Mouse (Mus musculus) embryo, embryonic 10 days (tissue): ENCODE measurements around the gene Abca14.

Experiments used
- DNase-seq: peaks from one replicate; pipeline ENCODE4 v3.0.0-alpha.2; 2015; ENCODE audit warnings: low spot score

The Abca14 gene

GRCm38 (mm10) chr7:120203789-120204188 is at the start of gene Abca14:
Gene Abca14, plus strand, starts transcription at chr7:120203961.
- peak; percentile 94 for DNase-seq

- peak; percentile 20 for DNase-seq
Measured at GRCm38 (mm10) chr7:120156841-120157409, 46.8 kb upstream of the Abca14 start.

- DNase-seq: no peak
Measured at GRCm38 (mm10) chr7:120157575-120158061, 46.1 kb upstream of the Abca14 start.

- no peak for DNase-seq
Measured at GRCm38 (mm10) chr7:120158121-120158613, 45.6 kb upstream of the Abca14 start.

GRCm38 (mm10) chr7:120163581-120164251 is 40.0 kb upstream of the Abca14 start:
- DNase-seq: no peak

- DNase-seq: no peak
Measured at GRCm38 (mm10) chr7:120172188-120172700, 31.5 kb upstream of the Abca14 start.

GRCm38 (mm10) chr7:120173603-120174244 is 30.0 kb upstream of the Abca14 start, which contains the start of gene Anks4b:
Gene Anks4b, plus strand, starts transcription at chr7:120173858.
- no peak for DNase-seq

- no peak for DNase-seq
Measured at GRCm38 (mm10) chr7:120174723-120175504, 28.8 kb upstream of the Abca14 start.

GRCm38 (mm10) chr7:120177611-120178010 is 26.1 kb upstream of the Abca14 start:
- no peak for DNase-seq

GRCm38 (mm10) chr7:120178935-120179334 is 24.8 kb upstream of the Abca14 start:
- no peak for DNase-seq

GRCm38 (mm10) chr7:120180547-120180946 is 23.2 kb upstream of the Abca14 start:
- DNase-seq: no peak

GRCm38 (mm10) chr7:120181401-120182230 is 22.1 kb upstream of the Abca14 start:
- no peak for DNase-seq

GRCm38 (mm10) chr7:120182891-120183290 is 20.9 kb upstream of the Abca14 start:
- no peak for DNase-seq

GRCm38 (mm10) chr7:120188946-120189345 is 14.8 kb upstream of the Abca14 start:
- no peak for DNase-seq

GRCm38 (mm10) chr7:120189369-120190149 is 14.2 kb upstream of the Abca14 start:
- DNase-seq: no peak

- DNase-seq: no peak
Measured at GRCm38 (mm10) chr7:120190150-120190665, 13.6 kb upstream of the Abca14 start.

GRCm38 (mm10) chr7:120192207-120192606 is 11.6 kb upstream of the Abca14 start:
- no peak for DNase-seq

GRCm38 (mm10) chr7:120192816-120193215 is 10.9 kb upstream of the Abca14 start:
- DNase-seq: no peak

- no peak for DNase-seq
Measured at GRCm38 (mm10) chr7:120195207-120195606, 8.6 kb upstream of the Abca14 start.

GRCm38 (mm10) chr7:120201231-120201744 is 2.5 kb upstream of the Abca14 start:
- DNase-seq: no peak
